Mouse (Mus musculus): ENCODE results near the gene Rpl22. TPM values are rescaled to one million over a fixed set of nuclear protein-coding genes. Genes with fewer than 3 reads are reported as not detected.

Gene Rpl22
- total and polyA plus RNA-seq, 3 experiments = 1,792 to 1,885 TPM; not detected in 1

DNA sequence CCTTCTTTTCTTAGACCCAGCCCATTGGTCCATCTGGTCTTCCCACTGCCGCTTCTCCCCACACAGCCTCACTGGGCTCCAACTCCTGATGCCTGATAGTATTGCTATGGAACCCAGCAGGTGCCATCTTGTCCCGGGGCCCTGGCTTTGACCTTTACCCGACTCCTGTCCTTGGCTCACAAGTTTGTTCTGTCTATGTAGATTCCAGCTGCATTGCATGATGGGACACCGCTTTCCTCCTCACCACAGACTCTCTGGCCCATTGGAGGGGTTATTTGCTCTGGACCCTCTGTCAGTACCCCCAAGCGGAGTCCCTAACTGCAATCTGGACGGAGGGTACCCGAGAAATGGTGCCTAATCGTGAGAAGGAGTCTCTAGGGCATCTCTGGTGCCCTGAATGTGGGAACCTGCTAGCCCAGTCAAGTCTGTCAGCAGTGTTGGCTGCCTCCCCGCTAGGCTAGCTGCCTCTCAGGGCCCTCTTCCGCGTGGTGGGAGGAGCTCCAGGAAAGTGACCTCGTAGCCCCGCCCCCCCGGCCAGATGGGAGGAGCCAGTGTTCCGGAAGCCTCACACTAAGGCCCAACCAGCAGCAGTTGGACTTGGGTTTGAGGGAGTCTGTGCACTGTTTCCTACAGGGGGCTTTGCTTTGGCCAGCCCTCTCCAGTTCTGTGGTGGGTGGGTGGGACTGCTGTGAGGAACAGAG is 15.2 kb downstream of the Rpl22 start:
- Histone ChIP-seq H3K4me3 (ENCODE audit: control insufficient read depth in 1 of 2, insufficient read depth in 1 of 2, low read depth in 2 of 2, low read length in 2 of 2) (no peak overlapping the region), H3K4me1 (ENCODE audit: control insufficient read depth in 1 of 2, insufficient read depth in 2 of 2, low read length in 2 of 2) (peaks cover 6 to 15% of the 10 kb centered on the region in 2 experiments; a peak in 3 of 4 replicates), H3K27ac (ENCODE audit: control insufficient read depth, low read depth, low read length) (no peak overlapping the region), H3K27me3 (ENCODE audit: control insufficient read depth in 1 of 2, insufficient read depth in 2 of 2, low read length in 2 of 2) (no peaks in the 10 kb centered on the region), H3K79me2 (ENCODE audit: control insufficient read depth, insufficient read depth, low read length, poor library complexity) (no peaks in the 10 kb centered on the region), H3K9ac (ENCODE audit: control insufficient read depth, low read depth, low read length, poor library complexity, severe bottlenecking) (no peak overlapping the region), H3K9me3 (replicated peaks; ENCODE audit: insufficient read depth, low read length) (no peaks in the 10 kb centered on the region), H3K36me3 (ENCODE audit: control insufficient read depth in 1 of 2, insufficient read depth in 2 of 2, low read length in 2 of 2) (no peaks in the 10 kb centered on the region)
- DNase-seq (ENCODE audit: low read depth, low spot score) = no peak
- TF ChIP-seq ZMIZ1 (IDR thresholded peaks at IDR 0.05; ENCODE audit: low read depth, low read length) = no peak
- TF ChIP-seq USF1 (IDR thresholded peaks at IDR 0.05; ENCODE audit: low read depth, low read length) = no peak
- TF ChIP-seq GATA1 (IDR thresholded peaks at IDR 0.05; ENCODE audit: low read depth, low read length) = no peak
- TF ChIP-seq RAD21 (IDR thresholded peaks at IDR 0.05; ENCODE audit: low read depth, low read length) = no peak
- no peak for TF ChIP-seq ELF1 (IDR thresholded peaks at IDR 0.05; ENCODE audit: low read depth, low read length)
- no peak for TF ChIP-seq ETS1 (IDR thresholded peaks at IDR 0.05; ENCODE audit: low read depth, low read length)
- no peak for TF ChIP-seq TCF12 (IDR thresholded peaks at IDR 0.05; ENCODE audit: low read depth, low read length)
- TF ChIP-seq TAL1 (IDR thresholded peaks at IDR 0.05; ENCODE audit: low read length) = no peak
- TF ChIP-seq HCFC1 (IDR thresholded peaks at IDR 0.05; ENCODE audit: low read depth, low read length) = no peak
- no peak for TF ChIP-seq BHLHE40 (IDR thresholded peaks at IDR 0.05; ENCODE audit: borderline replicate concordance, low read depth, low read length)
- no peak for TF ChIP-seq POLR2AphosphoS5 (IDR thresholded peaks at IDR 0.05; ENCODE audit: borderline replicate concordance, low read depth, low read length)
- no peak for TF ChIP-seq GABPA (IDR thresholded peaks at IDR 0.05; ENCODE audit: low read depth, low read length)
- no peak for TF ChIP-seq E2F4 (IDR thresholded peaks at IDR 0.05; ENCODE audit: borderline replicate concordance, low read depth, low read length)
- TF ChIP-seq SMC3 (IDR thresholded peaks at IDR 0.05; ENCODE audit: low read depth, low read length) = no peak

DNA sequence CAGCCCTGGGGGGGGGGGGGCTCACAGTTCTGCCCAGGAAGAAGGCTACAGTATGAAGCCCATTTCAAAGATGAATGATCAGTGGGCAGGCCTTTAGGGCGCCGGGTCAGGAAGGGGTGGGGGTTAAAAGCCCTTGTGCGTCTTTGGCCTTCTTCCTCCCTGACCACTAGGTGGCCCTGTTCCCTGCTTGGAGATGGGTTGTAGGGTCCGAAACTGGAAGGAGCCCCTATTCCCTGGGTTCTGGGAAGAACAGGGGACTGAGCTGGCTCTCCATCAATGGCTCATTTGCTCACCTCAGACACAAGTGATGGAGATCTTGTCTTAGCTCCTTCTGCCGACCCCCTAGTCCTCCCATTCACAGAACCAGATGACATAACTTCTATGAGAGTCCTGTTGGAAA is 17.8 kb downstream of the Rpl22 start:
- Histone ChIP-seq H3K27me3 (ENCODE audit: control insufficient read depth in 1 of 2, insufficient read depth in 2 of 2, low read length in 2 of 2) (no peaks in the 10 kb centered on the region), H3K9me3 (replicated peaks; ENCODE audit: insufficient read depth, low read length) (no peaks in the 10 kb centered on the region)
- peak; percentile 26; the same call in 1 of the 2 replicates for TF ChIP-seq MAZ (IDR thresholded peaks at IDR 0.05; ENCODE audit: low read depth, low read length)
- peak; percentile 29; the same call in 1 of the 2 replicates for TF ChIP-seq ZC3H11A (IDR thresholded peaks at IDR 0.05; ENCODE audit: low read depth, low read length)
- TF ChIP-seq CTCF (IDR thresholded peaks at IDR 0.05 in 2 of 3, conservative IDR thresholded peaks at IDR 0.05 in 1 of 3; ENCODE audit: control insufficient read depth in 1 of 3, insufficient read depth in 1 of 3, low read depth in 2 of 3, low read length in 3 of 3, poor library complexity in 1 of 3, severe bottlenecking in 1 of 3) = peak; percentile 68 to 86 (median 81)
- no peak for TF ChIP-seq TBP (IDR thresholded peaks at IDR 0.05; ENCODE audit: low read depth, low read length)
- TF ChIP-seq SMC3 (IDR thresholded peaks at IDR 0.05; ENCODE audit: low read depth, low read length) = peak; percentile 58
- TF ChIP-seq MYB (IDR thresholded peaks at IDR 0.05; ENCODE audit: low read depth, low read length) = no peak
- peak; percentile 65 for TF ChIP-seq RAD21 (IDR thresholded peaks at IDR 0.05; ENCODE audit: low read depth, low read length)

More for the DNA sequence above, 17.8 kb downstream of the Rpl22 start:
- H3K79me2 ChIP-seq (ENCODE audit: control insufficient read depth, insufficient read depth, low read length, poor library complexity) = no peaks in the 10 kb centered on the region
- no peak overlapping the region for H3K4me3 ChIP-seq (ENCODE audit: control insufficient read depth in 1 of 2, insufficient read depth in 1 of 2, low read depth in 2 of 2, low read length in 2 of 2)
- no peak overlapping the region for H3K9ac ChIP-seq (ENCODE audit: control insufficient read depth, low read depth, low read length, poor library complexity, severe bottlenecking)
- no peaks in the 10 kb centered on the region for H3K36me3 ChIP-seq (ENCODE audit: control insufficient read depth in 1 of 2, insufficient read depth in 2 of 2, low read length in 2 of 2)
- H3K4me1 ChIP-seq (ENCODE audit: control insufficient read depth in 1 of 2, insufficient read depth in 2 of 2, low read length in 2 of 2) = peaks cover 6 to 15% of the 10 kb centered on the region in 2 experiments; a peak in 3 of 4 replicates
- no peak overlapping the region for H3K27ac ChIP-seq (ENCODE audit: control insufficient read depth, low read depth, low read length)
- DNase-seq (ENCODE audit: low read depth, low spot score) = peak; percentile 44

Data from MEL (cell line).